Mouse (Mus musculus) heart, adult 11 months (tissue): ENCODE results near the gene Acvr1b.

ENCODE experiments used
- DNase-seq: peaks from one replicate; pipeline ENCODE4 v3.0.0; 2022

The Acvr1b gene

GRCm38 (mm10) chr15:101173421-101174211, at the start of gene Acvr1b:
Gene Acvr1b, plus strand, starts transcription at chr15:101174067.
- peak; percentile 99 for DNase-seq

GRCm38 (mm10) chr15:101125561-101125960, 48.3 kb upstream of the Acvr1b start:
- peak; percentile 92 for DNase-seq

- DNase-seq, result peak; percentile 99
These were observed 46.9 kb upstream of the Acvr1b start for GRCm38 (mm10) chr15:101126876-101127544.

- peak; percentile 98 for DNase-seq
These were observed 45.4 kb upstream of the Acvr1b start, which contains the start of gene Acvrl1 for GRCm38 (mm10) chr15:101128181-101129089. Gene Acvrl1, plus strand, starts transcription at chr15:101128522.

GRCm38 (mm10) chr15:101129412-101129811, 44.5 kb upstream of the Acvr1b start:
- peak; percentile 94 for DNase-seq

- DNase-seq, result peak; percentile 92
These were observed 42.4 kb upstream of the Acvr1b start for GRCm38 (mm10) chr15:101131498-101131897.

- no peak for DNase-seq
These were observed 41.8 kb upstream of the Acvr1b start for GRCm38 (mm10) chr15:101132041-101132440.

GRCm38 (mm10) chr15:101132761-101133160, 41.1 kb upstream of the Acvr1b start:
- peak; percentile 93 for DNase-seq

- peak; percentile 98 for DNase-seq
These were observed 39.7 kb upstream of the Acvr1b start for GRCm38 (mm10) chr15:101133993-101134704.

GRCm38 (mm10) chr15:101135405-101135804, 38.5 kb upstream of the Acvr1b start:
- peak; percentile 92 for DNase-seq

GRCm38 (mm10) chr15:101137455-101137854, 36.4 kb upstream of the Acvr1b start:
- no peak for DNase-seq

- no peak for DNase-seq
These were observed 35.2 kb upstream of the Acvr1b start for GRCm38 (mm10) chr15:101138675-101139074.

GRCm38 (mm10) chr15:101139885-101140284, 34.0 kb upstream of the Acvr1b start:
- DNase-seq, result peak; percentile 97

GRCm38 (mm10) chr15:101140587-101140986, 33.3 kb upstream of the Acvr1b start:
- DNase-seq, result peak; percentile 91

- peak; percentile 98 for DNase-seq
These were observed 32.8 kb upstream of the Acvr1b start for GRCm38 (mm10) chr15:101141061-101141541.

GRCm38 (mm10) chr15:101142672-101143071, 31.2 kb upstream of the Acvr1b start:
- DNase-seq, result peak; percentile 90

- peak; percentile 99 for DNase-seq
These were observed 30.4 kb upstream of the Acvr1b start for GRCm38 (mm10) chr15:101143494-101143893.

- peak; percentile 92 for DNase-seq
These were observed 29.7 kb upstream of the Acvr1b start for GRCm38 (mm10) chr15:101144176-101144575.

GRCm38 (mm10) chr15:101144779-101145178, 29.1 kb upstream of the Acvr1b start:
- DNase-seq, result peak; percentile 94

GRCm38 (mm10) chr15:101145424-101146099, 28.3 kb upstream of the Acvr1b start:
- peak; percentile 100 for DNase-seq
